ENCODE assay signal across 14 mouse cellular contexts in genomic region chr14:47989315-47989714, GRCm38 (mm10).
A peak's percentile ranks its signal among the peaks of the same experiment; 100 is the strongest.
DNase-seq lines count a peak whose midpoint lies in the region; ATAC-seq and TF ChIP-seq lines count a peak whose summit lies in the region.
"Had no signal": no experiment of that assay in that cellular context is flagged by ENCODE, and none has a peak within 500 bp of the region (broad histone marks: within the 10 kb centered on the region; RNA-seq: fewer than 3 reads in every experiment).

No protein-coding gene starts in this region.

- no peak overlapping the region for H3K4me3 ChIP-seq in forebrain, embryonic 14.5 days (ENCODE audit: low read depth, low read length)
- no peak overlapping the region for H3K4me3 ChIP-seq in forebrain, embryonic 11.5 days (ENCODE audit: low read depth, low read length)
- H3K4me3 ChIP-seq in midbrain, postnatal 0 days (ENCODE audit: low read depth, low read length): no peak overlapping the region
- H3K4me3 ChIP-seq in midbrain, embryonic 10.5 days: no peak overlapping the region
- H3K4me3 ChIP-seq: embryonic facial prominence, embryonic 12.5 days; limb, embryonic 12.5 days had no signal

- TF ChIP-seq CTCF in midbrain, postnatal 0 days (IDR thresholded peaks at IDR 0.05): no peak

- H3K27ac ChIP-seq in forebrain, embryonic 14.5 days (ENCODE audit: low read depth, low read length): peak overlapping the region; percentile 11; the same call in 1 of the 2 replicates
- no peak overlapping the region for H3K27ac ChIP-seq in forebrain, embryonic 11.5 days (ENCODE audit: low read depth, low read length)
- H3K27ac ChIP-seq in midbrain, postnatal 0 days (ENCODE audit: low read depth, low read length): no peak overlapping the region
- no peak overlapping the region for H3K27ac ChIP-seq in midbrain, embryonic 10.5 days (replicated peaks)
- H3K27ac ChIP-seq: embryonic facial prominence, embryonic 12.5 days; kidney, postnatal 0 days; limb, embryonic 12.5 days had no signal

- H3K27me3 ChIP-seq in forebrain, embryonic 14.5 days (replicated peaks; ENCODE audit: control insufficient read depth, insufficient read depth, low read length): no peaks in the 10 kb centered on the region
- H3K27me3 ChIP-seq in forebrain, embryonic 11.5 days (ENCODE audit: control insufficient read depth, insufficient read depth, low read length): no peaks in the 10 kb centered on the region
- no peaks in the 10 kb centered on the region for H3K27me3 ChIP-seq in midbrain, postnatal 0 days (ENCODE audit: insufficient read depth, low read length)
- no peaks in the 10 kb centered on the region for H3K27me3 ChIP-seq in midbrain, embryonic 10.5 days (ENCODE audit: low read depth, poor library complexity, severe bottlenecking)
- H3K27me3 ChIP-seq: CH12.LX; embryonic facial prominence, embryonic 12.5 days had no signal

- no peak overlapping the region for H3K4me2 ChIP-seq in forebrain, embryonic 14.5 days (ENCODE audit: low read length)
- no peak overlapping the region for H3K4me2 ChIP-seq in forebrain, embryonic 11.5 days (ENCODE audit: low read depth, low read length, severe bottlenecking)
- H3K4me2 ChIP-seq in midbrain, postnatal 0 days (ENCODE audit: low read depth, low read length, poor library complexity, severe bottlenecking): no peak overlapping the region
- H3K4me2 ChIP-seq: embryonic facial prominence, embryonic 12.5 days; limb, embryonic 12.5 days had no signal

- H3K4me1 ChIP-seq in forebrain, embryonic 14.5 days (ENCODE audit: control insufficient read depth, insufficient read depth, low read length): peaks cover 25% of the 10 kb centered on the region; the same call in 1 of the 2 replicates
- H3K4me1 ChIP-seq in forebrain, embryonic 11.5 days (replicated peaks; ENCODE audit: control insufficient read depth, insufficient read depth, low read length): no peaks in the 10 kb centered on the region; the same call in 1 of the 2 replicates
- 0 out of 2 replicates have a peak, but pooled peaks cover 4% of the 10 kb centered on the region for H3K4me1 ChIP-seq in midbrain, postnatal 0 days (ENCODE audit: insufficient read depth, low read length)
- peaks cover 16% of the 10 kb centered on the region for H3K4me1 ChIP-seq in midbrain, embryonic 10.5 days

- no peaks in the 10 kb centered on the region for H3K9me3 ChIP-seq in forebrain, embryonic 14.5 days (replicated peaks; ENCODE audit: control insufficient read depth, low read length)
- H3K9me3 ChIP-seq in forebrain, embryonic 11.5 days (ENCODE audit: control insufficient read depth, low read length): no peaks in the 10 kb centered on the region
- no peaks in the 10 kb centered on the region for H3K9me3 ChIP-seq in midbrain, postnatal 0 days (ENCODE audit: low read length)
- H3K9me3 ChIP-seq in midbrain, embryonic 10.5 days (replicated peaks): peaks cover 6% of the 10 kb centered on the region
- H3K9me3 ChIP-seq: embryonic facial prominence, embryonic 12.5 days had no signal

- WGBS in forebrain, embryonic 14.5 days: 18% methylated on average over 5 of the region's 5 CpGs
- WGBS in forebrain, embryonic 11.5 days: 69% methylated on average over 5 of the region's 5 CpGs
- 39% methylated on average over 5 of the region's 5 CpGs for WGBS in midbrain, postnatal 0 days
- 88% methylated on average over 5 of the region's 5 CpGs for WGBS in midbrain, embryonic 10.5 days

- peak; percentile 76 for ATAC-seq in forebrain, embryonic 14.5 days
- no peak for ATAC-seq in forebrain, embryonic 11.5 days (replicated peaks; ENCODE audit: low FRiP score)
- ATAC-seq in midbrain, postnatal 0 days (ENCODE audit: low FRiP score): 0 out of 2 replicates have a peak, but pooled peaks have one; percentile 50
- ATAC-seq: liver, postnatal 0 days had no signal

- H3K36me3 ChIP-seq in forebrain, embryonic 14.5 days (ENCODE audit: control insufficient read depth, insufficient read depth, low read length): no peaks in the 10 kb centered on the region
- H3K36me3 ChIP-seq in forebrain, embryonic 11.5 days (ENCODE audit: control insufficient read depth, insufficient read depth, low read length): no peaks in the 10 kb centered on the region
- no peaks in the 10 kb centered on the region for H3K36me3 ChIP-seq in midbrain, postnatal 0 days (ENCODE audit: insufficient read depth, low read length)
- no peaks in the 10 kb centered on the region for H3K36me3 ChIP-seq in midbrain, embryonic 10.5 days
- H3K36me3 ChIP-seq: embryonic facial prominence, embryonic 12.5 days; limb, embryonic 12.5 days had no signal

- DNase-seq in forebrain, embryonic 14.5 days (ENCODE audit: low spot score): peak; percentile 89
- DNase-seq in forebrain, embryonic 11.5 days (ENCODE audit: low spot score): no peak
- peak; percentile 82 for DNase-seq in midbrain, postnatal 0 days (ENCODE audit: low spot score)
- DNase-seq in midbrain, embryonic 10.5 days (ENCODE audit: low spot score): no peak
- peak; percentile 17 to 20 for DNase-seq in cerebellum, adult 18-20 months
- peak; percentile 9 for DNase-seq in retina, postnatal 7 days (ENCODE audit: low read depth, low spot score)
- DNase-seq in heart, adult 9 months (ENCODE audit: low spot score in 2 of 2): no peak
- DNase-seq: heart, postnatal 4 days; liver, postnatal 0 days; thymus, postnatal 36 days had no signal

- H3K9ac ChIP-seq in forebrain, embryonic 14.5 days (ENCODE audit: low read length): no peak overlapping the region
- no peak overlapping the region for H3K9ac ChIP-seq in forebrain, embryonic 11.5 days (ENCODE audit: low read length)
- H3K9ac ChIP-seq in midbrain, postnatal 0 days (replicated peaks; ENCODE audit: low read length, poor library complexity, severe bottlenecking): no peak overlapping the region
- H3K9ac ChIP-seq: embryonic facial prominence, embryonic 12.5 days; limb, embryonic 12.5 days; liver, postnatal 0 days had no signal

Comparison
In these comparisons a context has a peak if more than half of its experiments do, and no peak if none do; other contexts are left out.
1. DNase-seq: peak in forebrain, embryonic 14.5 days (single experiment), midbrain, postnatal 0 days (single experiment), cerebellum, adult 18-20 months (2 of 2) and retina, postnatal 7 days (single experiment); none in forebrain, embryonic 11.5 days (single experiment), midbrain, embryonic 10.5 days (single experiment) and heart, adult 9 months (0 of 2).